Mouse (Mus musculus) cerebellum, postnatal 14 days (tissue): ENCODE measurements at regions not wholly inside any gene's neighbourhood (a gene's known extent, or its start where the extent isn't known, plus 50 kb on each side); places are given as distances from the start of the nearest gene placed in this dataset.

Experiments used
- DNase-seq, 2 experiments: peaks; one replicate each; pipeline ENCODE4 v3.0.0; 2021; ENCODE audit warnings: mixed read lengths in 2 of 2

GRCm38 (mm10) chr6:104916787-104917186 lies 424.2 kb downstream of the Cntn6 start:
- DNase-seq = no peak

GRCm38 (mm10) chr6:104922577-104922976 lies 430.0 kb downstream of the Cntn6 start:
- DNase-seq = no peak

- no peak for DNase-seq
Measured at GRCm38 (mm10) chr6:104926088-104926487, 433.5 kb downstream of the Cntn6 start.

GRCm38 (mm10) chr6:104930284-104930683 lies 437.7 kb downstream of the Cntn6 start:
- no peak for DNase-seq

DNA sequence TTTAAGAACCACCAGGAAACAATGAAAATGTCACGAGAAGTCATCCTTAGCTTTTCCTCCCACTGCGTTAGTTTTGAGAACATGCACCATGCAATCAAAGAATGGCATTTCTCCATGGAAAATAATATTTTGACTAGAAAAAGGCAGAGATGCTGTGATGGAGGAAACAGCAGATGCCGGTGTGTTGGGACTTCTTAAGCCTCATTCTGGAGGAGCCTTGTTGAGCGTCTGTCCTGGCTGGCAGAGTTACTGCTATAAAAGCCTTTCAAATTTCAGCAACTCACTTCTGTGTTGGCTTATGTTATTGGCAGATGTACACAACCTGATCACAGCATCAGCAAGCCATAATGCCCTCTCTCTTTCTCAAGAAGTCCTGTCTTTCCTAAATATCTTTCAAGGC lies 439.6 kb downstream of the Cntn6 start:
- DNase-seq = no peak

GRCm38 (mm10) chr6:104939134-104939533 lies 446.5 kb downstream of the Cntn6 start:
- peak; percentile 20 to 26 for DNase-seq

GRCm38 (mm10) chr6:104974517-104974916 lies 481.9 kb downstream of the Cntn6 start:
- no peak for DNase-seq

- no peak for DNase-seq
Measured at GRCm38 (mm10) chr6:104984144-104984543, 491.6 kb downstream of the Cntn6 start.

GRCm38 (mm10) chr6:104989863-104990262 lies 497.3 kb downstream of the Cntn6 start:
- no peak for DNase-seq

DNA sequence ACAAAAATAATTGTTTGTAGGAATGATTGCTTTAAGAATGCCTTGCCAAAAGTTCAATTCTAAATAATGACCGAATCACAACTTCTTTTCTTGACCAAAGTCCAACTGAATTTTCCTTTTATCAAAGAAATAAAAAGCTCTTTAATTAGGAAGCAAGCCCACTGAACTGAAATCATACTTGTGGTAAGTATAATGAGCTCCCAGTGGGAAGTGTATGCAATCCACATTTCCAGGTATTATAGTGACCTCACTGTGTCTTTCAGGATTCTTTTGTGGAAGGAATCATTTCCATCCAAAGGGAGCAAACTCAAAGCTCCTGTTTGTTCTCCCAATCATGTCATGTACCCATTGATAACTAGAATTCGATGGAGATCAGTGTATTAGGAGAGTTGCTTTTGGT lies 497.8 kb downstream of the Cntn6 start:
- DNase-seq = no peak

- DNase-seq = peak; percentile 29 to 60
Measured at GRCm38 (mm10) chr6:104999601-105000000, 507.0 kb downstream of the Cntn6 start.

DNA sequence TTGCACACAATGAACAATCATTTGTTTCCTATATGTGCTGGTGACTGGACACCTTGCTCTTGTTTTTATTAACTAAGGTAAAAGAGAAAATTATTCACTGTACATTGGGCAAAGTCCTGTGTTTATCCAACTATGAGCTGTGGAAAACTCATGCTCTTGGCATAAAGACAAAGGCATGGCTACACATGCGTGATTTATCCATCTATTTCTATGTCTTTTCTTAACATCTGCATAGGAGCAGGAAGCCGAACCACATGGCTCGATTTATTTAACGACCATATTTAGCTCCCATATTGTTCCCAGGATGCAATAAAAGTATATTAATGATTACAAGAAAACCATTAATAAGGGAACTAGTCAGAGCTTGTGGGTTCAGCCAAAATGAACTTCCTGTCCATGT lies 528.1 kb downstream of the Cntn6 start:
- no peak for DNase-seq

GRCm38 (mm10) chr6:105021174-105021573 lies 528.6 kb downstream of the Cntn6 start:
- DNase-seq = no peak

GRCm38 (mm10) chr6:105066146-105066545 lies 573.6 kb downstream of the Cntn6 start:
- DNase-seq = no peak

- DNase-seq = peak; percentile 60 to 79
Measured at GRCm38 (mm10) chr6:105090882-105091281, 586.6 kb upstream of the Cntn4 start.
